Mouse (Mus musculus) left cerebral cortex, adult 18-20 months (tissue): ENCODE data around the gene Tpm1. TPM values are rescaled to one million over a fixed set of nuclear protein-coding genes. Genes with fewer than 3 reads are reported as not detected.

ENCODE experiments used
- DNase-seq, 2 experiments: peaks; one replicate each; pipeline ENCODE4 v3.0.0; 2021 to 2022; ENCODE audit warnings: low spot score in 2 of 2, mixed read lengths in 1 of 2
- long read RNA-seq, 2 experiments: library from polyadenylated mRNA; stranded (forward); transcript quantifications; one replicate each; pipeline ENCODE4 v2.0.0; 2021
- total RNA-seq, 2 experiments: library from RNA; stranded (reverse); gene quantifications; 2 replicates each; pipeline ENCODE4 v1.2.3; 2021

Tpm1 gene
- total RNA-seq = 100 to 1,000 TPM; 234 to 249 TPM
- long read RNA-seq, experiment 1, transcript Tpm1-210 (9 exons, 1,054 nt) = minor isoform, 28 of 254 reads
- long read RNA-seq, experiment 1, transcript Tpm1-206 (8 exons, 998 nt) = minor isoform, 22 of 254 reads
- long read RNA-seq, experiment 1, transcript Tpm1-207 (9 exons, 962 nt) = minor isoform, 8 of 254 reads
- long read RNA-seq, experiment 1, transcript Tpm1-209 (8 exons, 2,890 nt) = major isoform, 129 of 254 reads
- long read RNA-seq, experiment 1, partial matches to known transcripts = 7 of 254 reads
- long read RNA-seq, experiment 1, other reads (novel, unspliced or antisense) = 41 of 254 reads
- long read RNA-seq, experiment 2, transcript Tpm1-207 (9 exons, 962 nt) = minor isoform, 7 of 176 reads
- long read RNA-seq, experiment 2, transcript Tpm1-210 (9 exons, 1,054 nt) = minor isoform, 16 of 176 reads
- long read RNA-seq, experiment 2, transcript Tpm1-209 (8 exons, 2,890 nt) = major isoform, 99 of 176 reads
- long read RNA-seq, experiment 2, transcript Tpm1-206 (8 exons, 998 nt) = minor isoform, 15 of 176 reads
- long read RNA-seq, experiment 2, partial matches to known transcripts = 13 of 176 reads
- long read RNA-seq, experiment 2, other reads (novel, unspliced or antisense) = 16 of 176 reads

DNA sequence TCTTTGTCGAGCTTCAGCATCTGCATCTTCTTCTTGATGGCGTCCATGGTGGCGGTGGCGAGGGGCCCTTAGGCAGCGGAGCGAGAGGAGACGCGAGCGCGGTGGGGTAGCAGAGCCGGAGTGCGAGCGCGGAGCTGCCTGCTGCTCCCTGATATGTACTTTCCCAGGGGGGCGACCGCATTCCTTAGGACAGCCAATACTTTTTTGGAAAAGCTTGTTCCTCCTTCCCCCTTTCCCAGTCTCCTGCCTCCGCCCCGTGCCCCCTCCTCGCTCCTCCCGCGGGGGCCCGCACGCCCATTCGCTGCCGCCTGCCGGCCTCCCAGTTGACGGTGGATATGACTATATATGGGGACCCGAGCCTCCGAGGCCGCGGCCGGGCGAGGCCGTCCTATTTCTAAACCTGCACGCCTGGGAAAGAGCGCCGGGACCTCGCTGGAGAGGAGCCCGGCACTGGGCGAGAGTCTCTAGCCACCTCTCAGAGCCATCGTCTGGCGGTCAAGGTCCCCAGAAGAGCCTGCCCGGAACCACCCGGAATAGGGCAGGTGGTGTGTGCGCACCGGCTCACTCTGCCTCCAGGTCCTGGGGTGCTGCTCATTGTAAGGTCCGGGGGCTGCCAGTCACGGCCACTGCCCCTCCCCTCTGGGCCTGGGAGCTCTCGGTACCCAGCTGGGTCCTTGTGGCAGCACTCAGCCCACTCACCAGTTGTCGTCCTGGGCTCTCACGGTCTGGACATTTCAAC is at the start of gene Tpm1:
Gene Tpm1, minus strand, starts transcription at position 321 of the 739 bp plus-strand sequence.
- DNase-seq = peak; percentile 51 to 63

DNA sequence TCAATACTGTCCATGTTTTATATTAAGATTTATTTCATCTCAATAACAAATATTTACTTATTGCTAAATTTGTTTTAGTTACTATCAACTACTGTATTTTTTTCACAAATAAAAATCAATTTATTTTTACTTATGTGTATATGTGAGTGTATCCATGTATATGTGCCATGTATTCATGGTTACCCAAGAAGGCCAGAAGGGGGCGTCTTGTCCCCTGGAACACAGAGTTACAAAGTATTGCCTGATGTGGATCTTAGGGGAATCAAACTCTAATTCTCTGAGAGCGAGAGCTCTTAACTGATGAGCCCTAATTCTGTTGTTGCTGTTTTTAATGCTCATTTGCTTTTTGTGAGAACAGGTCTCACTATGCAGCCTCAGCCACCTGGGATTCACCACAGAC is 45.2 kb upstream of the Tpm1 start:
- DNase-seq = no peak

DNA sequence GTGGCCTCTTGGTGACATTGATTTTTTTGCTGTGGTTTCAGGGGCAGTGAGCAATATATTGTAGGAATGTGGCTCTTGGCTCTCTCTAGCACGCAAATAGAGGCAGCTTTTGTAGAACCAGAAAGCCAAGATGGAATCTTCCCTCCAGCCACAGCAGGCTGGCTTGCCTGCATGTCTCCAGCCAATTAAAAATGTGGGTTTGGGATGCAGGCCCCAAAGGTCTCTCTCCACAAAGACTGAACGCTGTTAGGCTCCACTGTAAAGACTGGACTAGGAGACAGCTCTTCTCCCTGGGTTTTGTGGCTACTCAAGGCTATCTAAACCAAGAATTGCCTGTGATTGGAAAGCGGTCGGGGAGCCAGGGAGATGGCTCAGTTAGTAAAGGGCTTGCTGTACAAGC is 43.0 kb upstream of the Tpm1 start:
- DNase-seq = no peak

DNA sequence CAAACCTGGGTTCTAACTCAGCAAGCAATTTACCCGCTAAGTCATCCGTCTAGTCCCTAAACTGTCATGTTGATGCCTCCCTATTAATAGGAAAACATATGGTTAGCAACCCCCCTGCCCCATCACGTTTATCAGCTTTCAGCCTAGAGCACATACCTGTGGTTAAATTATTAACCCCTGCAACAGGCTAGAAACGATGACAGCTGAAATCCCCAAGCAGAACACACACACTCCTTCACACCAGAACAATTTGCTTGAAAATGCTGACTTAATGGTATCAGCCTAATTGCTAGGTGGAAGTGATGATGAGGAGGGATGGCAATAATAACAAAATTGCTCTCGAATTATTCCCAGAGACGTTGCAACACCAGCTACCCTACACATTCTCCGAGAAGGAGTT is 42.4 kb upstream of the Tpm1 start:
- DNase-seq = no peak

DNA sequence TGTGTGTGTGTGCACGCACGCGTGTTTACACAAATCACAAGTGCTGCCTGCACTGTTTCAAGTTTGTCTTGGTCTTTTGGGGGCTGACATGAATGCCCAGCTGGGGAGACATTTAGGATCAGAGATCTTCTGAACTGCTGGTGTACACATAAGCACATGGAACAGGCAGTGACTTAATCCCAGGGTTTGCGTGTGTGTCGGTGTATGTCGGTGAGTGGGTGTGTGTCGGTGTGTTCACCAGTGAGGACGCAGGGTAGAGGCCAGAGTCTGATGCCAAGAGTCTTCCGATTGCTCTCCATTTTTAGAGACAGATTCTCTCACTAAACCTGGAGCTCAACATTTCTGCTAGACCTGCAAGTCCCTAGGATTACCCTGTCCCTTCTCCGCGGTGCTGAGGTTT is 41.9 kb upstream of the Tpm1 start:
- no peak for DNase-seq

DNA sequence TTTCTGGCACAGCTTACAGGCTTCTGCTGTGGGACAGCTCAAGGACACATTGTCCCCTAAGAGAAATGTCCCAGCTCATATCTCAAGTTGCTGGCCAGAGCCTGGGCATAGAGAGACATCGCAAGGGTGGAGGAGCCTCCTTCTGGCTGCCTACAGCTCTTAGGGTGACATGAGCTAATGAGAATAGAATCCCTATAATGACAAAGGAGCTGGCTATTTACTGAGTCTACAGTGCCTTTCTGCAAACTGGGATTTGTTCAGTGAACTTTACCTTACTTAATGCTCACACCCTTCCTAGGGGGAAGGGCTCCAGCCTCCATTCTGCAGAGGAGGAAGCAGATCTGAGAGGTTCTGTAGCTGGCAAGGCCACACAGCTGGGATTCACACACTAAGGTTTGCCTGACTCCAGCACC is 41.4 kb upstream of the Tpm1 start:
- no peak for DNase-seq

DNA sequence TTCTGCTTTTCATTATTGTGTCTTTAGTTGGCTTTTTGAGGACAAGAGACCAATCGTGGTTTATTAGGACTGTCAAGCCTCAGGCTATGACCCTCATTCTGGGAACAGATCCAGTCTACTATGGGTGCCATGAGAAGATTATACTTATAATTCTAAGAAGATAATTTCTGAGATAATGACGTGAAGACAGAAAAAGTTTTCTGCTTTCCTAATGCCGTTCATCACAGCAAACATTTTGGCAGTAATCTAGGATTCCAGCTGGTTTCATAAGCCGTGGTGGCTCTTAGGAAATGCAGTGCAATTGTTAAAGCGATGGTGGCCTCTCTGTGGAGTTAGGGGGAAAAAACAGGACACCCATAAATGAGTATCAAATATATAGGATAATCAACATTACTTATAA is 40.0 kb upstream of the Tpm1 start:
- no peak for DNase-seq

DNA sequence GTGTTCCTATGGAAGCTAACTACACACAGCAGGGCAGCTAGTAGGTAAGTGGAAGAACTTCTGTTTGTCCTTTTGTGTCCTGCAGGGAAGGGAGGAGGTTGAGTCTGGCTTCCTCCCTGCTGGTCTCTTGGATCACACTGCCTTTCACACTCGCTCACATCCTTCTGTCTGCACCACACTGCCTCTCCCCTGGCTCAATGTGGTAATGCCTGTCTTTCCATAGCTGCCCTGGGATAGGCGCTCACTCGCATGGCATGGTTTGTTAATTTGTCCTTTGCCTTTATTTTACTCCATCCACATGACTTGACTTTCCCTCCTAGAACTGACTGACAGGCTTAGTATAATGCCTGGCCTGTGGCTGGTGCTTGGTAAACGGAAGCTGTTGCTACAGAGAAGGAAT is 34.6 kb upstream of the Tpm1 start:
- DNase-seq = no peak

DNA sequence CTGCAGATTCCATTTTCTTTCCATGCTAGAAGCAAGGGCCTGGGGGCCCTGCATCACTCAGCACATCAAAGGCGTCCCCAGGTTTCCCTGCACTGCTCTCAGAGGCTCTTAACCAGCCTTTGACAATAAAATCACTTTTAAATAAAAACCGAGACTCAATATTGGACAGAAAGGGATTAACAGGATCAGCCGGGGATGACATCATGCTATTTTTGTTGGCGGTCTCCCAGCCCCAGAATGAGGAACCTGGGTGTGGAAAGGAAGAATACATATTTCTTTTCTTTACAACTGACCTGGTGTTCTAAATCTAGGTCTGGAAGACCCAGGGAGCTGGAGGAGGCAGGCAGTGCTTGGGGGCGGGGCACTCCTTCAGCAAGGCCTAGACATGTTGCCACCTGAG is 32.5 kb upstream of the Tpm1 start:
- DNase-seq = no peak

DNA sequence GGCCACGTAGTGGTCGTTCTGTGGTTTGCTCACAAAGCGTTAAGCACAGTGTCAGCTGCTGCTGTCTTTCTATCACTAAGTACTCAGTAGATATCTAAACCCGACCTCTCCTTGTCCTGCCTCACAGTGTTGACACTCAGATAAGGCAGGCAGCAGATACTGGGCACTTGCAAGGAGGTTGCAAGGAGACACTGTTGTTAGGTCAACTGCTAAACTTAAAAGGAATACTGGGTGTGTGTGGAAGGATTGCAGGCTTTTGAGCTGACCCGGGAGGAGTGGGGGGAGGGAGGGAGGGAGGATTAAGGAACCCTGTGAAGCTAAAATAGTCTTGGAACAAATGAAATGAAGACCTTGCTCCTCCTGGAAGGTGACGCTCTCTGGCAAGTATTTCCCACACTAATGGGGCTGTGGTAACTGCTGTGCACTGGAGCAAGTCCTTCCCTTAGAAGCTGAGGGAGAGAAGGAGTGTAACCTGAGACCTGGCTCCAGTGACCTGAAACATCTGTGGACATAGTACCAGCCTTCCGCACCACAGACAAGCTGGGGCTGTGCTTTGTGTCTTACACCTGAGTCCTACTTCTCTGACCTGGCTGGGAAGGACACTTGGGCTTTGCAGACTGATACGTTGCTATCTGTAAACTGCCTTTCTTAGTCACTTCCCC is 28.6 kb upstream of the Tpm1 start:
- DNase-seq = no peak

DNA sequence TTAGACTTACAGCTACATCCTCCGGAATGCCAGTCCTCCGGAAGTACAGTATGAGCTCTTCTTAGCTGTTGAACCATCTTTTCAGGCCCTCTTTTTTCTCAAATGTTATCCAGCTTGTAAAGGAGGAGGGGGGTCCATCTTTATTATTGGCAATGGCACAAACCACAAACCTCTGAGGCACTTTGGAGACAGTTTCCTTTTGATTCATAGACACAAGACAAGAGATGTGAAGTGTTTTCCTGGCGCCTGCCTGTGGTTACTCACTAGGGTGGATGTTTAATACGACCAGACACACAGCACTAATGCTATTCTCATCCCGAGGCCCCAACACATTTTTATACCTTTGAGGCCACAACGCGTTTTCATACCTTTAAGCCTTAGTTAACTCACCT is 28.1 kb upstream of the Tpm1 start:
- no peak for DNase-seq

DNA sequence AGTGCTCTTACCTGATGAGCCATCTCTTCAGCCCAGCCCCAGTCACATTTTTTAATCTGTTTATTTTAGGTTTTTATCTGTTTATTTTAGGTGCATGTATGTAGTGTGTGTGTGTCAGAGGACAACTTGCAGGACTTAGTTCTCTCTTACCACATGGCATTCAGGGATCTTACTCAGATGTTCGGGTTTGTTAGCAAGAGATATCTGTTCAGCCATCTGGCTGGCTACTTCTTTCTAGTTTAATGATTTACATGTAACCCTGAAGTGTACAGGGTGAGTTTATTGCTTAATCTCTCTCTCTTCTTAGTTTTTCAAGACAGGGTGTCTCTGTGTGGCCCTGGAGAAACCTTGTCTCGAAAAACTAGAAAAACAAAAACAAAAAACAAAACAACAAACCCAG is 23.0 kb upstream of the Tpm1 start:
- no peak for DNase-seq

DNA sequence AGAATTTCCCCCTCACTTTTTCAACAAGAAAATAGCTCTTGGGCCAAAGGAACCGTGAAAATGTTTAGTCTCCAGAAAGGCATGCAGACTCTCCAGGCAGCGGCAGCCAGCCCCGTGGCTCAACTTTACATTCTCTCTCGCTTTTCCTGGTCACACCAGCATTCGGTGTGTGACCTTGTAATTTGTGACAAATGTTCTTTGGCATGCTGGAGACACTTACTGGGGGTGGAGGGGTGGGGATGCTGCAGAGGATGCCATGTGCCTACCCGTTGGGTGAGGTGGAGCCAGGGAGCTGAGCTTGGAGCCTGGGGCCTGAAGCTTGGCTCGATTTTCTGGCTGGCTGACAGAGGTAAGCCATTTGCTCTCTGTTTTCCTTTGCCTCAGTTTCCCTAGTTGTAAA is 22.4 kb upstream of the Tpm1 start:
- DNase-seq = no peak

DNA sequence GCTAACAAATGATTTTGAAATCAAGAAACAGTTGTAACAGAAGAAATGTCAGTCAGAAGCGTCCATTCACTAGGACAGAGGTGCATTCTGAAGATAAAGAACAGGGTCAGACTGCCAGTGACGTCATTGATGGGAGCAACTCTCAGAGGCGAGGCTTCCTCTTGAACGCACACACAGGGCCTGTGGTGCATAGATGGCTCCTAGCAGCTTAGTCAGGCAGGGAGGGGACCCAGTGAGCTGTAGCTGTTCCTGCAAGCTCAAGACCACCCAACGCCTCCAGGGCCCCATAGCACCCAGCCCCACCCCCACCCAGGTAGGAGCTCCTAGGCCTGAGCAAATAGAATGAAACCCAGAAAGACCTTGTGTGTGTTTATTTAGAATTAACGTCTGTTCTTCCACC is 21.9 kb upstream of the Tpm1 start:
- DNase-seq = no peak

DNA sequence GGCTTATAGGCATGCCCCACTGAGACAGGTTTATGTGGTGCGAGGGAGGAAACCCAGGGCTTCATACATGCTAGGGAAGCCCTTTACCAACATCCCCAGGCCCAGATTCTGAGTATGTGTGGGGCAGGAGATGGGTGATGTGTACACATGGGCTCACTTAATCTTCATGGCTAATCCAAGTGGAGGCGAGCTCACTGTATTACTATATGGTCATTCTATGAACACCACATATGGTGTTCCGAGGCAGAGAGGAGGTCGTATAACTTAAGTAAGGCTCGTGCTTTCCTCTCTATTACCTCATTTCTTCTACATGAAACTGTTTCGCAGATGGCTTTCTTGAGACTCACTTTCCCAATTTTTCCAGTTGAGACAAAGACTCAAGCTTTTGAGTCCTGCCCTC is 17.4 kb upstream of the Tpm1 start:
- DNase-seq = no peak

DNA sequence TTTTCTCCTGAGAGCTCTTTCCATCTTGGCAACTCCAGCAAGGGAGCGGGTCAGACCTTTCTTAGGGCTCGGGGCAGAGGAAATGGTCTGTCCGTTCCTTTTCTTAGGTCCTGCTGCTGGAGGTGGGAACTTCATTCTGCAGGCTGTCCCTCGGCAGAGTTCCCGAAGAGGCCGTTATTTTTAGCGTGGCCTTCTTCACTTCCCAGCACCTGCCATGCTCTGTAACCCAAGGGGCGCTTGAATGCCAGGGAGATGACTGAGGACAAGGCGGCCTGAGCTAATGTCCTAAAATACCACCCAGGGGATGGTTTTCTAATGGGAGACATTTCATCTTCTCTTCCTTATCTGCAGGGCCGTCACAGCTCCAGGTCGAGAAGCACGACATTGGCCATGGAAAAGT is 10.5 kb upstream of the Tpm1 start:
- no peak for DNase-seq

DNA sequence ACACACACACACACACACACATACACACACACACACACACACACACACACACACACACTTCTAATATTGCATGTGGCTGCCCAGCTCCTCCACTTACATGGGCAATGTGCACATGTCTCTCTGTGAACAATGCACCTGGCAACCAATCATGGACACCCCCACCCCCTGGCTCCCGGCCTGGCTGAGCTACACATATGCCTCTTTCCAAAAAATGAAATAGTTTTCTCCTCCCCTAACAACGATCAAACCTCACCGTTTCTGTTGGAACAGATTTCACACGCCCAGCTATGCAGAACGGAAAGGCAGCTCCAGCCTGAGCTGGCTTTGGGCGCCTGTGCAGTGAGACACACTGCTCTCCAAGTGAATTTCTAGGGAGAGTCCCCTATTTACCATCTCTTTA is 9.2 kb upstream of the Tpm1 start:
- DNase-seq = no peak

DNA sequence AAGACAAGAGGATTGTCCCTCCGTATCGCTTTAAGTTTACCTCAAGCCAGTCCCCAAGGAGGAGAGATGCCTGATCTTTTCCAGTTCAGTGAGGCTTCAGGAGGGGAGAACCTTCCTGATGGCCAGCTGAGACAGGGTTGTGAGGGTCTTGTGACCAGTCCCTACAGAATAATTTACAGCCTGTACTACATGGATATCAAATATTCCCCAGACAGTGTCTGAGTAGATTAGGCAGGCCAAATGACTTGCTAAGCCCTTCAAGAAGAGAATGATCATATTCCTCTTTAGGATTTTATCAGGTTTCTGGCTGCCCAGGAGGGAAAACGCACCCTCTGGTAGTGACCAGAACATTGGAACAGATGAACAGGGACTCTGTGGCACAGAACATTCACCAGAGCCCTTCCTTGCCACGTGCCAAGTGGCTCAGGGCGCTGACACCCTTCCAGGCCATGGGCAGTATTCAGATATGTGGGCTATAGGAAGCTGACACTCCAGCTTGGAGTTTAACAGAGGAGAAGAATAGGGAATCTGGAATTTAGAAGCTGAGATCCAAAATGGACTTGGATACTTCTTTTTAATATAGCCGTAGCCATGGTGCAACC is 1.6 kb upstream of the Tpm1 start:
- no peak for DNase-seq

DNA sequence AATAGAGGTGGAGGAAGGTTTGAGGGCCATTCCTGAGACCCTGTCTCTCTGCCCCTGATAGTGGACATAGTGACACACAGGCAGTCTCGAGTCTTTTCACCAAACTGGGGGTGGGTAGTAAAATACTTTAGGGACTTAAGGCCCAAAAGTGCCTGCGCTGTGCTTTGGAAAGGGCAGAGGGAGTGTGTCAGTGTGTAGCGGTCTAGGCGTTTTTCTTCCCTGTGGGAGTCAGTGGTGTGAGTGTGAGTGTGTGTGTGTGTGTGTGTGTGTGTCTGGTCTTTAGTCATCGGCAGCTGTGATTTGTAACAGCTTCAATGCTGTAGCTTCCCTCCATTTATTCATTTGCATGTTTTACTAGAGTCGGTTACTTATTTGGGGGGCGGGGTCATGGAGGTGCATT is 630 bp upstream of the Tpm1 start:
- no peak for DNase-seq

DNA sequence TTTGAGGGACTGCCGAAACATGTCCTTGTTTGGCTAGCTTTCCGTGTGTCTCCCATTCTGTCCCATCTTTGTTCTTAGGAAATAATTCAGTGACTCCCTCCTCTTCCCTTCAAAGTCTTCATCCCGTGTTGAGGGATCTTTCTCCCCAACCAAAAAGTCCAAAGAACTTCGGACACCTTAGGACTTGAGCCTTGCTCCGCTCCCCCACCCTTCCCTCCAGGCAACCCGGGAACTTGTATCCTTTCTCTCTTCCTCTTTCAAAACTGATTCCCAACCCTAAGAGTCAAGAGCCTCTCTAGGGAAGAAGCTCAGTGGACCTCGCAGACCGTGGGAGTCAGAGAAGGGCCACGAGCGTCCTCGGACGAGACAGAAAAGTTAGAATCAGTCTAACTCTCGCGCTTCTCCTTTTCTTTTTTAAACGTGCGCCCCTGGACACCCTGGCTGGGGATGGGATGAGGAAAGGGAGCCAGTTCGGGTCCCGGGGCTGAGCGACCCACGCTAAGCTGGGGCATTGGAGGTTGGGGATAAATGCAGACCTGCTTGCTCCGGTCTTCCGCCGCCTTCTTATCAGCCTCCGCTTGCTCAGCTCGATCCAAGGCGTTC is 622 bp downstream of the Tpm1 start:
- DNase-seq = no peak
